Mouse (Mus musculus) liver, embryonic 13.5 days (tissue): ENCODE results near the gene Morn3. TPM values are rescaled to one million over a fixed set of nuclear protein-coding genes. Genes with fewer than 3 reads are reported as not detected.

ENCODE experiments used
- ATAC-seq: fragments of 200-750 bp; cut with Nextera tagmentation; 2 replicates; pipeline ENCODE4 v1.8.0; 2017; ENCODE audit warnings: low read depth, mild to moderate bottlenecking, moderate number of reproducible peaks, moderate library complexity
- DNase-seq: peaks from one replicate; pipeline ENCODE4 v3.0.0; 2022
- H3K27ac ChIP-seq: fragments of 300-500 bp; sonication (generic); 2 replicates; pipeline ENCODE4 v1.5.1; 2015; ENCODE audit warnings: moderate library complexity, mild to moderate bottlenecking, inconsistent platforms
- H3K27me3 ChIP-seq: fragments of 300-500 bp; sonication (generic); 2 replicates; pipeline ENCODE4 v1.6.1; 2015; ENCODE audit warnings: mild to moderate bottlenecking, inconsistent platforms
- H3K36me3 ChIP-seq: fragments of 300-500 bp; sonication (generic); 2 replicates; pipeline ENCODE4 v1.6.1; 2015; ENCODE audit warnings: mild to moderate bottlenecking, inconsistent platforms
- H3K4me1 ChIP-seq: fragments of 300-500 bp; sonication (generic); replicated peaks from 2 replicates; pipeline ENCODE4 v1.6.1; 2015; ENCODE audit warnings: inconsistent platforms
- H3K4me2 ChIP-seq: fragments of 300-500 bp; sonication (generic); 2 replicates; pipeline ENCODE4 v1.6.1; 2015; ENCODE audit warnings: inconsistent platforms, mild to moderate bottlenecking, moderate library complexity
- H3K4me3 ChIP-seq: fragments of 300-500 bp; sonication (generic); replicated peaks from 2 replicates; pipeline ENCODE4 v1.5.1; 2015; ENCODE audit warnings: mild to moderate bottlenecking, inconsistent platforms
- H3K9ac ChIP-seq: fragments of 300-500 bp; sonication (generic); 2 replicates; pipeline ENCODE4 v1.6.1; 2015; ENCODE audit warnings: mild to moderate bottlenecking, inconsistent platforms
- H3K9me3 ChIP-seq: fragments of 300-500 bp; sonication (generic); replicated peaks from 2 replicates; pipeline ENCODE4 v1.6.1; 2016; ENCODE audit warnings: inconsistent platforms
- WGBS: fragments of 180-500 bp; shearing (Covaris S2); methylation state at CpG from one replicate; pipeline ENCODE4 v1.1.7; 2015; ENCODE audit not compliant: insufficient replicate concordance; 5-methylcytosine and 5-hydroxymethylcytosine counted together
- polyA plus RNA-seq: library from polyadenylated mRNA; unstranded; fragments of >200 nt; fragmentation: Nextera tagmentation; extraction: Ambion mirVana; gene quantifications from 2 replicates; pipeline ENCODE4 v1.2.1, GENCODE M21; 2015

Morn3 gene
- not detected in 2 replicates for polyA plus RNA-seq

DNA sequence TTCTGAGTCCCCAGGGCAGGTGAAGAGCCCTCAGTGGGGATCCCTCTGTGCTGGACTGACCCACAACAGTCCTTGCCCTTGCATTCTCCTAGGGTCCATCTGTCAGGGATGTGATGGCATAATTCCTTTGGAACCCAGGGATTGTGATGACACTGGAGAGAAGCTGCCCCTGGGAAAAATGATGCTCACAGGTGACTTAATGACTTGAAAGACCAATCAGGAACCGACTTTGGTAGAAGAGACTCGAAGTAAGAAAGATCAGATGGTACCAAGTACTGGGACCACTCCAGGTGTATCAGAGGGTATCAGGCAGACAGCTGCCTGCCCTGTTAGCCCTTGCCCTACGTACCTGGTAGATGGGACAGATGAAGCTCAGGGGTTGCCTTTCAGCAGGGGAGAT, at the start of gene Morn3:
TSS of gene Morn3 (minus strand) at position 101 of the 400 bp plus-strand sequence.
- H3K4me2 ChIP-seq = no peak within 1 kb of the TSS
- no peak for DNase-seq
- H3K27ac ChIP-seq = no peak within 1 kb of the TSS
- 0 out of 2 replicates have a peak, but pooled peaks cover 4% of the 10 kb centered on the region for H3K9me3 ChIP-seq
- no peak; the same call in 1 of the 2 replicates for ATAC-seq
- no peaks in the 10 kb centered on the region for H3K27me3 ChIP-seq
- no peak within 1 kb of the TSS for H3K4me3 ChIP-seq
- no peaks in the 10 kb centered on the region for H3K36me3 ChIP-seq
- H3K9ac ChIP-seq = no peak within 1 kb of the TSS
- H3K4me1 ChIP-seq = peaks cover 8% of the 10 kb centered on the region
- WGBS = 58% methylated on average over 3 of the region's 3 CpGs

DNA sequence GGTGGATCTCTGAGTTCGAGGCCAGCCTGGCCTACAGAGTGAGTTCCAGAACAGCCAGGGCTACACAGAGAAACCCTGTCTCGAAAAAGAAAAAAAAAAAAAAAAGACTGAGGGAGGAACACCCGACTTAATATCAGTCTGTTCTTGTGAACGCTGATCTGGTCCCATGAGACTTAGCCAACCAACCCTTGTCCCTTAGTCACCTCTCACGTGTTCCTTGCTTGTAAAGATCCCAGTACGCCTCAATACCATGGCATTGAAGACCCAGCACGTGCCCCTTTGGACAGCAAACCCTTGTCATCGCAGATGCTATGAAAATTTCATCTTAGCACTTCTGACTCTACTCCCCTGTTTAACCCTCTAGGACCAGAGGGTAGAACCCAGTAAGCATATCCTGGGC, 49.5 kb upstream of the Morn3 start:
- no peak overlapping the region for H3K9ac ChIP-seq
- H3K36me3 ChIP-seq = peaks cover 48% of the 10 kb centered on the region
- peak overlapping the region; percentile 99 for H3K27ac ChIP-seq
- H3K9me3 ChIP-seq = no peaks in the 10 kb centered on the region
- peaks cover 62% of the 10 kb centered on the region for H3K4me1 ChIP-seq
- 83% methylated on average over 8 of the region's 8 CpGs for WGBS
- ATAC-seq (no peak), DNase-seq (no peak)
- H3K27me3 ChIP-seq = no peaks in the 10 kb centered on the region
- H3K4me3 ChIP-seq = no peak overlapping the region
- no peak overlapping the region for H3K4me2 ChIP-seq

DNA sequence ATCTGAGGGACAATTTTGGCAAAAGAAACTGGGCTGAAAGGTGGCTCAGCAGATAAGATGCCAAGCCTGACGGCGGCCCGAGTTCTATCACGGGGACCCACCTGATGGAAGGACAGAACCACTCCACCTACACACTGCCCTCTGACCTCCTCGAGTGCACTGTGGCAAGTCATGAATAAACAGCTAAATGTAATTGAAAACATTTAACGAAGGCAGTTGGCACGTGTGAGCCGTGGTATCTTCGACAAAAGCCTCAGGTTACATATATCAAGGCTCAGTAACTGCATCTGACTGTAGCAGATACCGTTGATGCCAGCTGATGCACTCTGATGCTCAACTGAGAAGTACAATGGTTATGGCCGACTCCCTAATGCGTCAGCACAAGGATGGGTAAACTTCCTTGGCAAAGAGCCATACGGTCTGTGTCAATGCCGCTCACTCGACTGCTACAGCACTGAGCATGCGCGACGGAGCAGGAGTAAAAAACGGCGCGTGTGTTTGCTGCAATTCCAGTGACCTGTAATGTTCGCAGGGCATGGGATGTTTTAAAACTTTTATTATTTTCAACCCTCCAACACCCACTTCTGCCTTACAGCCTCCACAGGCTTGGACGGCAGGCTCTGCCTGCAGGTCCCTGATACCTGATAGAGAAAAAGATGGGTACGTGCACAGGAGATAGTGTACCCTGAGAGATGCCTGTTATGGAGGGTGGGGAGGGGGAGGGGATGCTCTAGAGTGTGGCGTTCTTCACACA, 47.6 kb upstream of the Morn3 start:
- Histone ChIP-seq H3K4me2 (peak overlapping the region; percentile 78), H3K27me3 (no peaks in the 10 kb centered on the region), H3K4me1 (peaks cover 81% of the 10 kb centered on the region), H3K36me3 (peaks cover 32% of the 10 kb centered on the region), H3K4me3 (peak overlapping the region; percentile 38), H3K9me3 (no peaks in the 10 kb centered on the region), H3K9ac (peak overlapping the region; percentile 75), H3K27ac (peak overlapping the region; percentile 99)
- peak; percentile 83 for DNase-seq
- ATAC-seq = peak; percentile 86
- 37% methylated on average over 25 of the region's 25 CpGs for WGBS

DNA sequence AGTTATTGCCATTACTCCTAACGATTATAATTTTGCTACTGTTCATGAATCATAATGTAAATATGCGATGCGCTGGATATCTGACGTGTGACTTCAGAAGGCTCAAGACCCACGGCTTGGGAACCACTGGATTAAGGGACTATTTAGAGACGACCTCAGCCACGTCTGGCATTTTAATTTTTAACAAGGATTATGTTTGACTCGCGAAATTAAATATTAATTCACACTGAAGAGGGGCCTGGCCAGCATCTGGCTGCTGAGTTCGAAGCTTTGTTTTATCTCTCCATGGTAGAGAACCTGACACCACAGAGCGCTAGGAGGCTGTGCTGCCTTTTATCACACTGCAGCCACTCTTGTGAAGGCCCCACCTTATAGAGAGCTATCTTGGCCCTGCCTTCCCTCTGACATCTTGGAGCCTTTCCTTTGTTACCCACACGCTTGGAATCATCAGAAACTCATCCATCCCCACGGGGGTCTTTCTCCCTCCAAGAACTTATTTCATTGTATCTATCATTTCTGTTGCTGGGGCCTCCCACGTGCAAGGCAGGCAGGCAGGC, 46.3 kb upstream of the Morn3 start:
- ATAC-seq (peak; percentile 84), DNase-seq (peak; percentile 77)
- Histone ChIP-seq H3K27me3 (no peaks in the 10 kb centered on the region), H3K9me3 (no peaks in the 10 kb centered on the region), H3K4me3 (peak overlapping the region; percentile 38), H3K36me3 (peaks cover 31% of the 10 kb centered on the region), H3K9ac (peak overlapping the region; percentile 75), H3K27ac (peak overlapping the region; percentile 99), H3K4me1 (peaks cover 83% of the 10 kb centered on the region), H3K4me2 (peak overlapping the region; percentile 78)
- WGBS = 35% methylated on average over 14 of the region's 14 CpGs

DNA sequence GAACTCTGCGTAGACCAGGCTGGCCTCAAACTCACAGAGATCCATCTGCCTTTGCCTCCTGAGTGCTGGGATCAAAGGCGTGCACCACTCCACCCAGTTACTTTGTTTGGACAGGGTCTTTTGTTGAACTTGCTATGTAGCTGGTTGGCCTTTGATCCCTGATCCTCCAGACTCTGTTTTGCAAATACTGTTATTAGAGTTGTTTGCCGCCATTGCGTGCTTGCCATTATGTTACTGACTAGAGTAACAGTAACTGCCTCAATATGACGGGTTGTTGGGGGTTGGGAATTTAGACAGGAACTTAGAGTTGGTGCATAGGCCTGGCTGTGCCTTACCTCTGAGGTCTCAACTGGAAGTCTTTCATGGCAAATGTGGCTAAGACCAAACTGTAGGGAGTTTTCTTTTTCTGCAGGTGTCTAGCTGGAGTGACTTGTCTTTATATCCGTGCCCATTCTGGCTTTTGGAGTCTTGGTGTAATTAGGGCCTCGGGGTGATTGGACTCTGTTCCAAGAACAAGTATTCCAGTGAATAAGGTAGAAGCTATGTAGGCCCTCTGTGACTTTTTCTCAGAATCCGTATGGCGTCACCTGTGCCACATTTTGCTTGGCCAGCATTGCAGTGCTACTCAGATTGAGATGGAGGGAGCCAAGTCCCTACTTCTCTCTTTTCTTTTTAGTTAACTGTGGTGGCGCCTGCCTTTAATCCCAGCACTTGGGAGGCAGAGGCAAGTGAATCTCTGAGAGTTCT, 43.9 kb upstream of the Morn3 start:
- DNase-seq (no peak), ATAC-seq (no peak)
- H3K36me3 ChIP-seq = peaks cover 17% of the 10 kb centered on the region
- H3K27me3 ChIP-seq = no peaks in the 10 kb centered on the region
- H3K9me3 ChIP-seq = no peaks in the 10 kb centered on the region
- peak overlapping the region; percentile 82 for H3K27ac ChIP-seq
- H3K4me3 ChIP-seq = no peak overlapping the region
- H3K9ac ChIP-seq = peak overlapping the region; percentile 42
- H3K4me1 ChIP-seq = peaks cover 78% of the 10 kb centered on the region
- no peak overlapping the region for H3K4me2 ChIP-seq
- WGBS = 84% methylated on average over 10 of the region's 10 CpGs

DNA sequence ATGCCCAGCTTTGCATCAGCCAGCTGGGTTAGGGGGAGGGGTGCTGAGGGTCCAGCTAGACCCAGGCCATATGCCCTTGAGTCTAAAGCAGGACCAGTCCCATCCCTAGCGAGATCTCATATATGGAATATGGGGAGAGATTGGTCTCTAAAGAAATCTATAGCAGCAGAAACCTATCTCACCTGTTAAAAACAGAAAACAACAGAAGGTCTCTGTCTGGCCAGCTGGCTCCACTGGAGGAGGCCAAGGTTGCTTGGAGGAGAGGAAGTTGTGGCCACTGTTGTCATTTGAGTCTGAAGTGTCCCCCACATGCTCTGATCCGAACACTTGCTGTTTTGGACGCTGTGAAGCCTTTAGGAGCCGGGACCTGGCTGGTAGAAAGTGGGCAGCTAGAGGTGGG, 42.0 kb upstream of the Morn3 start:
- H3K4me2 ChIP-seq = no peak overlapping the region
- WGBS = 83% methylated on average over 4 of the region's 4 CpGs
- peaks cover 74% of the 10 kb centered on the region for H3K4me1 ChIP-seq
- DNase-seq (no peak), ATAC-seq (no peak)
- peaks cover 17% of the 10 kb centered on the region for H3K36me3 ChIP-seq
- peak overlapping the region; percentile 82; the same call in 1 of the 2 replicates for H3K27ac ChIP-seq
- no peak overlapping the region for H3K9ac ChIP-seq
- no peaks in the 10 kb centered on the region for H3K27me3 ChIP-seq
- H3K9me3 ChIP-seq = no peaks in the 10 kb centered on the region
- no peak overlapping the region for H3K4me3 ChIP-seq

DNA sequence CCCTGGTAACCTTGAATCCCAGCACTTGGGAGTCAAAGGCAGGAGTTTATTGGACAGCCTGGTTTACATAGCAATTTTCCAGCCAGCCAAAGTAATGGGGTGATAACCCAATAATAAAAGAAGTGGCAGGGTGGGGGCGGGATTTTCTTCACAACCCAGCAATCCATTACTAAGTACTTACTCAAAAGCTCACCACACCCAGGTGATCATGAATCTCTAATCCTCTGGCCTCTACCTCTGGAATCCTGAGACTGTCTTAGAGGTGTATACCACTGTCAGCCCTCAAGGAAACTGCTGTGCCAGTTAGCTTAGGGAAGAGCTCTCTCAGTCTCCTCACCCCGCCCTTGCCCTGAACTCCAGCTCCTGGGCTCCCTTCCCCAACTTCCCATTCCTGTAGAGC, 39.7 kb upstream of the Morn3 start:
- H3K9ac ChIP-seq = no peak overlapping the region; the same call in 1 of the 2 replicates
- H3K9me3 ChIP-seq = no peaks in the 10 kb centered on the region
- peaks cover 17% of the 10 kb centered on the region for H3K36me3 ChIP-seq
- H3K4me2 ChIP-seq = no peak overlapping the region
- peaks cover 71% of the 10 kb centered on the region for H3K4me1 ChIP-seq
- H3K27me3 ChIP-seq = no peaks in the 10 kb centered on the region
- 83% methylated on average over 2 of the region's 2 CpGs for WGBS
- no peak for ATAC-seq
- peak overlapping the region; percentile 41; the same call in 1 of the 2 replicates for H3K27ac ChIP-seq
- no peak for DNase-seq
- no peak overlapping the region for H3K4me3 ChIP-seq

DNA sequence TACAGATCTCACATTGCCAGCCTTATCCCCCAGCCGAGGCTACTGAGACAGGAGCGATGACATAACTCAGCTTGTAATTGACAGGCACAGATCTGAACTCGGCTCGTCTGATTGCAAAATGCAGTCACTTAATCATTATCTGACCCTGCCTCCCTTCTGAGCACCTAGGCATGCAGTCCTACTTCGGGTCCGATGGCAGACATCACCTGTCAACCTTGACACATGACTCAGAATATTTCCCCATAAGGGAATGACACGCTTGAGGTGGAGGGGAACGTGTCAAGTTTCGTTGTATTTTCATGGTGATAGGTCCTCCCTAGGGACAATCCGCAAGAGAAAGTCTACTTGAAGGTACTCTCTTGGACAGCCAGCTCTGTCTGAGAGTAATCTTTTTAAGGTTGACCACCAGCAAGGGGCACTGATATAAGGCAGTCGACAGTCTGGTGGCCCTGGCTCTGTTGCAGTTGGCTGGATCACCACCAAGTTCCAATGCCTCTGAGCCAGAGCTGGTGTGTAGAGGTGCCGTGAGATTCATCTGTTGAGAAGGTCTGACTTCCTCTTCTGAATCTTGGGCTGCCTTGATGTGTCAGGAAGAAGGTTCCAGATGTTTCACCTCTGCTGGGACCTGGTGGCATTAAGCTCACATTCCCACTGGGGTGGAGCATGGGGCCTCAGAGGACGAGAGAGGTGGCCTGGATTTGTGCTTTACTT, 36.7 kb upstream of the Morn3 start:
- H3K27ac ChIP-seq = peak overlapping the region; percentile 37
- H3K27me3 ChIP-seq = no peaks in the 10 kb centered on the region
- peaks cover 26% of the 10 kb centered on the region for H3K36me3 ChIP-seq
- H3K4me2 ChIP-seq = no peak overlapping the region
- WGBS = 63% methylated on average over 13 of the region's 13 CpGs
- peaks cover 71% of the 10 kb centered on the region for H3K4me1 ChIP-seq
- H3K9ac ChIP-seq = 0 out of 2 replicates have a peak overlapping the region, but pooled peaks have one; percentile 6
- no peak overlapping the region for H3K4me3 ChIP-seq
- no peak for ATAC-seq
- no peak for DNase-seq
- H3K9me3 ChIP-seq = peaks cover 3% of the 10 kb centered on the region; the same call in 1 of the 2 replicates

DNA sequence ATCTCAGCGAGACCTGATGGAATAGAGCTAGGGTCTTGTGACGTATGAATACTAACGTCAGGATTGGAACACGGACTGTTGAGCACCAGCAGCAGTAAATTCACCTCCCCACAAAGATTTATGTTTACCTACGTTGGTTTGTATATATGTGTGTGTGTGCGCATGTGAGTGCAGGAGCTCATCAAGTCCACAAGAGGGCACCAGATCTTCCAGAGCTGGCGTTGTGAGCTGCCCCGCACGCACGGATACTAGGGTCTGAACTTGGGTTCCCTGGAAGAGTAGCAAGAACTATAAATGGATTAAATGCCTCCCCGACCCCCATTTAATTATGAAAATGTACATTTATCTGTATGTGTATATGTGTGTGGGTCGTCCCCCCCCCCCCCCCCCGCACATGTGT, 33.7 kb upstream of the Morn3 start:
- DNase-seq (no peak), ATAC-seq (no peak)
- H3K36me3 ChIP-seq = peaks cover 22% of the 10 kb centered on the region
- peaks cover 3% of the 10 kb centered on the region; the same call in 1 of the 2 replicates for H3K9me3 ChIP-seq
- no peak overlapping the region for H3K9ac ChIP-seq
- no peak overlapping the region for H3K4me2 ChIP-seq
- H3K27ac ChIP-seq = no peak overlapping the region
- H3K4me3 ChIP-seq = no peak overlapping the region
- H3K4me1 ChIP-seq = peaks cover 77% of the 10 kb centered on the region
- no peaks in the 10 kb centered on the region for H3K27me3 ChIP-seq
- whole genome bisulfite sequencing = 92% methylated on average over 13 of the region's 13 CpGs

DNA sequence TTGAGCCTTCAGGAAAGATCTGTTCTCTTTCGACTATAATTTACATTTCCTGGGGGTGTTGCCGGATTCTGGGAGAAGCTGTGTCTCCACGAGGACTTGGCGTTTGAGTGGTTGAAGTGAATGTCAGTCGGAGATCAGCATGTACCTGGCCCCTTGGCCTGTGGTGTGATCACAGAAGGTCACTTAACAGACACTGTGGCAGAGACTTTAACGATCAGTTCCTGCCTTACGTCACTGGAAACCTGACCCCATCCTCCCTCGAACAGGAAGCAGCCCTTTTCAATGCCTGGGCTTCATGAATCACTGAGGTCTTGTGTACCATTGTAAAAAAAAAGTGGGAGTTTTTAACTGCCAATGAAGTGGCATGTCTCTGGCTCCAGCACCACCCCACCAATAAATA, 33.2 kb upstream of the Morn3 start:
- no peak overlapping the region for H3K4me3 ChIP-seq
- 40% methylated on average over 8 of the region's 8 CpGs for WGBS
- H3K9me3 ChIP-seq = peaks cover 3% of the 10 kb centered on the region; the same call in 1 of the 2 replicates
- no peak for DNase-seq
- no peaks in the 10 kb centered on the region for H3K27me3 ChIP-seq
- H3K9ac ChIP-seq = no peak overlapping the region
- H3K4me2 ChIP-seq = 0 out of 2 replicates have a peak overlapping the region, but pooled peaks have one; percentile 58
- peaks cover 78% of the 10 kb centered on the region for H3K4me1 ChIP-seq
- no peak overlapping the region; the same call in 1 of the 2 replicates for H3K27ac ChIP-seq
- peaks cover 22% of the 10 kb centered on the region for H3K36me3 ChIP-seq
- no peak for ATAC-seq
